In genomic region chr2:158276451-158276850, GRCm38 (mm10) we compare ENCODE assay signal across 25 mouse cellular contexts. TPM values are rescaled to one million over a fixed set of nuclear protein-coding genes. Genes with fewer than 3 reads are reported as not detected.
"Had no signal": no experiment of that assay in that cellular context is flagged by ENCODE, and none has a peak within 500 bp of the region (broad histone marks: within the 10 kb centered on the region; RNA-seq: fewer than 3 reads in every experiment).

No protein-coding gene starts in this region.

- DNase-seq: kidney, adult 8-10 months; kidney, postnatal 10 days; kidney, postnatal 36 days; left cerebral cortex, postnatal 4 days; liver; lung, adult 18-20 months; lung, postnatal 10 days; lung, postnatal 36 days; right cerebral cortex, adult 18-20 months; spleen, adult 18-20 months; thymus, postnatal 36 days had no signal

RNA-seq across cellular contexts. Expression of gene Bpi, which starts 18.6 kb away (rescaled TPM):
- total RNA-seq: layer of hippocampus, adult 8-10 months; layer of hippocampus, postnatal 14 days; left cerebral cortex, adult 8-10 months; left cerebral cortex, postnatal 14 days; left cerebral cortex, postnatal 4 days had no signal
- polyA plus RNA-seq: limb, embryonic 13.5 days; liver, embryonic 12.5 days; liver, embryonic 15.5 days; lung, embryonic 15.5 days; midbrain, embryonic 12.5 days; midbrain, embryonic 15.5 days; neural tube, embryonic 12.5 days; neural tube, embryonic 15.5 days; stomach, embryonic 15.5 days; thymus, postnatal 0 days had no signal
